Comparison of ENCODE assay signal across 11 mouse cellular contexts in the genomic region with DNA sequence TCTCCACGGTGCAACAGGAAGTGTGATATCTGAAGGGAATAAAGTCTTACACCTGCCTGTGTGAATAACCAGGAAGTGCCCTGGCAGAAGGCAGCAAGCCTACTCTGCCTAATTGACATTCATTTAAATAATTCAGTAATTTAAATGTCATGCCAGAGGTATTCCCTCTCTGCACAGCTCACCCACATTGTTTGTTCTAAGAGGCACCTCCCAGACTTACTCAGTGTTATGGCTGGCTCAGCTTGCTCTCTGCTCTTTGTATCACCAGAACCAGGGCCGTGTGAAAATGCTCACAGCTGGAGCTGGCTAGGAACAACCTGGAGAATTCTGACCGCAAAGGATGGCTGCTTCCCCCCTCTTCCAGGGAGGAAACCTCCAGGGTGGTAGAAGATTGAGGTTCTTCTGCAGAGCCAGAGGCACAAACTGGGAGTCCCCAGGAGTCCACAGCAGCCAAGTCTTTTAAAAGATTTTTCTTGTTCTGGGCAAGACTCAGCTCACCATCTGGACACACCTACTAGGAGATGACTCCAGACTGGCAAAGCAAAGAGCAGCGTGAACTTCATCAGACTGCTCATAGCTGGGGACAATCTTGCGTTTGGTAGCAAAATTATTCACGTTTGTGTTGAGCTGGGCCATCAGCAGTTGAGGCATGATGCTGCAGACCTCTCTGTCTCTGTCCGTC. TPM values are rescaled to one million over a fixed set of nuclear protein-coding genes. Genes with fewer than 3 reads are reported as not detected.
A peak's percentile ranks its signal among the peaks of the same experiment; 100 is the strongest.
DNase-seq lines count a peak whose midpoint lies in the region; ATAC-seq lines count a peak whose summit lies in the region.
"Had no signal": no experiment of that assay in that cellular context is flagged by ENCODE, and none has a peak within 500 bp of the region (broad histone marks: within the 10 kb centered on the region; RNA-seq: fewer than 3 reads in every experiment).

No protein-coding gene starts in this region.

- H3K27me3 ChIP-seq in heart, embryonic 16.5 days (ENCODE audit: control insufficient read depth, insufficient read depth, low read length), result no peaks in the 10 kb centered on the region
- H3K27me3 ChIP-seq in forebrain, embryonic 14.5 days (replicated peaks; ENCODE audit: control insufficient read depth, insufficient read depth, low read length), result no peaks in the 10 kb centered on the region
- H3K27me3 ChIP-seq in stomach, embryonic 16.5 days (ENCODE audit: control insufficient read depth, insufficient read depth, low read length), result no peaks in the 10 kb centered on the region
- H3K27me3 ChIP-seq in liver, embryonic 12.5 days (replicated peaks), result no peaks in the 10 kb centered on the region

- no peak overlapping the region for H3K4me2 ChIP-seq in heart, embryonic 16.5 days (ENCODE audit: low read depth, low read length)
- no peak overlapping the region for H3K4me2 ChIP-seq in forebrain, embryonic 14.5 days (ENCODE audit: low read length)
- H3K4me2 ChIP-seq in stomach, embryonic 16.5 days (ENCODE audit: low read depth, low read length), result peak overlapping the region; percentile 27; the same call in 1 of the 2 replicates
- no peak overlapping the region for H3K4me2 ChIP-seq in liver, embryonic 12.5 days

- H3K9me3 ChIP-seq in heart, embryonic 16.5 days (replicated peaks; ENCODE audit: control insufficient read depth, low read length), result no peaks in the 10 kb centered on the region
- no peaks in the 10 kb centered on the region for H3K9me3 ChIP-seq in forebrain, embryonic 14.5 days (replicated peaks; ENCODE audit: control insufficient read depth, low read length)
- no peaks in the 10 kb centered on the region for H3K9me3 ChIP-seq in stomach, embryonic 16.5 days (replicated peaks; ENCODE audit: control insufficient read depth, low read length)
- no peaks in the 10 kb centered on the region for H3K9me3 ChIP-seq in liver, embryonic 12.5 days (replicated peaks)

- 34% methylated on average over 7 of the region's 7 CpGs for WGBS in heart, embryonic 16.5 days
- 46% methylated on average over 7 of the region's 7 CpGs for WGBS in forebrain, embryonic 14.5 days
- WGBS in stomach, embryonic 16.5 days, result 40% methylated on average over 7 of the region's 7 CpGs
- 50% methylated on average over 7 of the region's 7 CpGs for WGBS in liver, embryonic 12.5 days (ENCODE audit: insufficient replicate concordance)

- ATAC-seq in heart, embryonic 16.5 days (replicated peaks; ENCODE audit: extremely low read depth, insufficient read depth, low FRiP score), result no peak
- peak; percentile 40 for ATAC-seq in forebrain, embryonic 14.5 days
- ATAC-seq in stomach, embryonic 16.5 days (ENCODE audit: insufficient read depth, low FRiP score), result peak; percentile 78; the same call in 1 of the 2 replicates
- ATAC-seq in inflammation-experienced regulatory T-cells, adult 6 months, result no peak
- ATAC-seq in liver, embryonic 12.5 days, result no peak

- no peak overlapping the region for H3K4me3 ChIP-seq in heart, embryonic 16.5 days (ENCODE audit: low read length)
- H3K4me3 ChIP-seq in forebrain, embryonic 14.5 days (ENCODE audit: low read depth, low read length), result no peak overlapping the region
- H3K4me3 ChIP-seq in stomach, embryonic 16.5 days (replicated peaks; ENCODE audit: low read length), result no peak overlapping the region
- H3K4me3 ChIP-seq in liver, embryonic 12.5 days, result no peak overlapping the region

- peaks cover 52% of the 10 kb centered on the region for H3K4me1 ChIP-seq in heart, embryonic 16.5 days (ENCODE audit: control insufficient read depth, insufficient read depth, low read length)
- H3K4me1 ChIP-seq in forebrain, embryonic 14.5 days (ENCODE audit: control insufficient read depth, insufficient read depth, low read length), result peaks cover 25% of the 10 kb centered on the region
- peaks cover 43% of the 10 kb centered on the region for H3K4me1 ChIP-seq in stomach, embryonic 16.5 days (ENCODE audit: control insufficient read depth, insufficient read depth, low read length)
- peaks cover 17% of the 10 kb centered on the region; the same call in 1 of the 2 replicates for H3K4me1 ChIP-seq in liver, embryonic 12.5 days

- no peak for DNase-seq in heart, adult 9 months (ENCODE audit: low spot score in 2 of 2)
- DNase-seq in right cerebral cortex, adult 18-20 months, result peak; percentile 42
- no peak for DNase-seq in right cerebral cortex, postnatal 4 days
- peak; percentile 41 for DNase-seq in forebrain, embryonic 14.5 days (ENCODE audit: low spot score)
- DNase-seq: adrenal gland, adult 8-10 months had no signal

- peak overlapping the region; percentile 51 for H3K27ac ChIP-seq in heart, embryonic 16.5 days (ENCODE audit: low read length)
- peak overlapping the region; percentile 29; the same call in 1 of the 2 replicates for H3K27ac ChIP-seq in forebrain, embryonic 14.5 days (ENCODE audit: low read depth, low read length)
- H3K27ac ChIP-seq in stomach, embryonic 16.5 days (ENCODE audit: low read length), result peak overlapping the region; percentile 91
- no peak overlapping the region for H3K27ac ChIP-seq in liver, embryonic 12.5 days

- H3K36me3 ChIP-seq in heart, embryonic 16.5 days (ENCODE audit: control insufficient read depth, insufficient read depth), result no peaks in the 10 kb centered on the region
- H3K36me3 ChIP-seq in forebrain, embryonic 14.5 days (ENCODE audit: control insufficient read depth, insufficient read depth, low read length), result no peaks in the 10 kb centered on the region
- no peaks in the 10 kb centered on the region for H3K36me3 ChIP-seq in stomach, embryonic 16.5 days (ENCODE audit: control insufficient read depth, insufficient read depth, low read length)
- no peaks in the 10 kb centered on the region for H3K36me3 ChIP-seq in liver, embryonic 12.5 days

- no peak overlapping the region; the same call in 1 of the 2 replicates for H3K9ac ChIP-seq in heart, embryonic 16.5 days (ENCODE audit: low read length)
- no peak overlapping the region for H3K9ac ChIP-seq in forebrain, embryonic 14.5 days (ENCODE audit: low read length)
- H3K9ac ChIP-seq in stomach, embryonic 16.5 days (ENCODE audit: low read length), result 0 out of 2 replicates have a peak overlapping the region, but pooled peaks have one; percentile 18
- H3K9ac ChIP-seq in liver, embryonic 12.5 days, result no peak overlapping the region

RNA-seq across cellular contexts. Expression of a gene that starts 14.5 kb away (rescaled TPM):
- polyA plus RNA-seq in heart, embryonic 16.5 days (2015; fragmentation: Nextera tagmentation; extraction: Ambion mirVana), result not detected in 2 replicates
- polyA plus RNA-seq in forebrain, embryonic 14.5 days (2014; fragmentation: Nextera tagmentation; extraction: Ambion mirVana), result not detected in 2 replicates
- polyA plus RNA-seq in stomach, embryonic 16.5 days (2015; fragmentation: Nextera tagmentation; extraction: Ambion mirVana), result not detected in 2 replicates
- polyA plus RNA-seq in inflammation-experienced regulatory T-cells, adult 6 months (2017; shearing (Covaris generic)), result not detected
- polyA plus RNA-seq in liver, embryonic 12.5 days (2016; fragmentation: Nextera tagmentation; extraction: Ambion mirVana), result 0.18 TPM in 1 of 2 replicates, not detected in the other
- polyA plus RNA-seq: frontal cortex, adult 2 months; kidney, adult 2 months had no signal

Comparison
In these comparisons a context has a peak if more than half of its experiments do, and no peak if none do; other contexts are left out.
1. DNase-seq: peak in right cerebral cortex, adult 18-20 months (single experiment) and forebrain, embryonic 14.5 days (single experiment); none in heart, adult 9 months (0 of 2) and right cerebral cortex, postnatal 4 days (single experiment).
2. ATAC-seq: peak in forebrain, embryonic 14.5 days (single experiment) and stomach, embryonic 16.5 days (single experiment); none in heart, embryonic 16.5 days (single experiment), inflammation-experienced regulatory T-cells, adult 6 months (single experiment) and liver, embryonic 12.5 days (single experiment).